8 mouse cellular contexts compared by ENCODE assay signal in genomic region chr19:61141299-61141698, GRCm38 (mm10). TPM values are rescaled to one million over a fixed set of nuclear protein-coding genes. Genes with fewer than 3 reads are reported as not detected.
DNase-seq lines count a peak whose midpoint lies in the region; ATAC-seq and TF ChIP-seq lines count a peak whose summit lies in the region.

No protein-coding gene starts in this region.

- no peak for ATAC-seq in embryonic facial prominence, embryonic 11.5 days (replicated peaks; ENCODE audit: insufficient number of reproducible peaks, low FRiP score, low TSS enrichment, low read depth)
- ATAC-seq in intestine, embryonic 14.5 days (replicated peaks; ENCODE audit: low FRiP score, low TSS enrichment, low read depth), result no peak
- no peak for ATAC-seq in midbrain, postnatal 0 days (ENCODE audit: low FRiP score)

- no peak for TF ChIP-seq POLR2A in kidney, adult 2 months (IDR thresholded peaks at IDR 0.05; ENCODE audit: low read depth, low read length)

- no peaks in the 10 kb centered on the region for H3K27me3 ChIP-seq in kidney, adult 2 months (replicated peaks; ENCODE audit: control insufficient read depth, insufficient read depth, low read length)
- H3K27me3 ChIP-seq in embryonic facial prominence, embryonic 11.5 days (ENCODE audit: control insufficient read depth, insufficient read depth, low read length), result no peaks in the 10 kb centered on the region
- no peaks in the 10 kb centered on the region for H3K27me3 ChIP-seq in intestine, embryonic 14.5 days (replicated peaks; ENCODE audit: control insufficient read depth, insufficient read depth, low read length)
- H3K27me3 ChIP-seq in midbrain, postnatal 0 days (ENCODE audit: insufficient read depth, low read length), result no peaks in the 10 kb centered on the region

- peaks cover 4% of the 10 kb centered on the region; the same call in 1 of the 2 replicates for H3K4me1 ChIP-seq in kidney, adult 2 months (ENCODE audit: control insufficient read depth, insufficient read depth, low read length)
- no peaks in the 10 kb centered on the region for H3K4me1 ChIP-seq in embryonic facial prominence, embryonic 11.5 days (ENCODE audit: control insufficient read depth, insufficient read depth, low read length)
- peaks cover 10% of the 10 kb centered on the region for H3K4me1 ChIP-seq in intestine, embryonic 14.5 days (replicated peaks; ENCODE audit: control insufficient read depth, insufficient read depth, low read length)
- no peaks in the 10 kb centered on the region for H3K4me1 ChIP-seq in midbrain, postnatal 0 days (ENCODE audit: insufficient read depth, low read length)

- H3K36me3 ChIP-seq in kidney, adult 2 months (ENCODE audit: control insufficient read depth, insufficient read depth, low read length), result no peaks in the 10 kb centered on the region
- H3K36me3 ChIP-seq in embryonic facial prominence, embryonic 11.5 days (replicated peaks; ENCODE audit: control insufficient read depth, insufficient read depth, low read depth, low read length), result no peaks in the 10 kb centered on the region
- no peaks in the 10 kb centered on the region for H3K36me3 ChIP-seq in intestine, embryonic 14.5 days (ENCODE audit: control insufficient read depth, insufficient read depth, low read length)
- H3K36me3 ChIP-seq in midbrain, postnatal 0 days (ENCODE audit: insufficient read depth, low read length), result no peaks in the 10 kb centered on the region

- 23% methylated on average over 4 of the region's 4 CpGs for WGBS in kidney, adult 2 months
- WGBS in embryonic facial prominence, embryonic 11.5 days, result 19% methylated on average over 4 of the region's 4 CpGs
- WGBS in intestine, embryonic 14.5 days, result 22% methylated on average over 4 of the region's 4 CpGs
- WGBS in midbrain, postnatal 0 days, result 16% methylated on average over 4 of the region's 4 CpGs

- no peaks in the 10 kb centered on the region for H3K9me3 ChIP-seq in embryonic facial prominence, embryonic 11.5 days (replicated peaks; ENCODE audit: control insufficient read depth, low read length)
- no peaks in the 10 kb centered on the region for H3K9me3 ChIP-seq in intestine, embryonic 14.5 days (ENCODE audit: control insufficient read depth, low read length)
- H3K9me3 ChIP-seq in midbrain, postnatal 0 days (ENCODE audit: low read length), result no peaks in the 10 kb centered on the region

- no peak for TF ChIP-seq CTCF in kidney, adult 2 months (conservative IDR thresholded peaks at IDR 0.05; ENCODE audit: insufficient read depth, insufficient read length, low read depth, low read length)
- TF ChIP-seq CTCF in midbrain, postnatal 0 days (IDR thresholded peaks at IDR 0.05), result no peak

- no peak overlapping the region for H3K27ac ChIP-seq in kidney, adult 2 months (ENCODE audit: insufficient read depth, low read depth, low read length)
- H3K27ac ChIP-seq in embryonic facial prominence, embryonic 11.5 days (replicated peaks; ENCODE audit: low read depth, low read length), result no peak overlapping the region
- H3K27ac ChIP-seq in intestine, embryonic 14.5 days (ENCODE audit: low read depth), result no peak overlapping the region
- H3K27ac ChIP-seq in midbrain, postnatal 0 days (ENCODE audit: low read depth, low read length), result no peak overlapping the region

- peak overlapping the region; percentile 53 for H3K4me2 ChIP-seq in embryonic facial prominence, embryonic 11.5 days (ENCODE audit: low read depth, low read length)
- peak overlapping the region; percentile 76 for H3K4me2 ChIP-seq in intestine, embryonic 14.5 days (ENCODE audit: low read length)
- peak overlapping the region; percentile 64 for H3K4me2 ChIP-seq in midbrain, postnatal 0 days (ENCODE audit: low read depth, low read length, poor library complexity, severe bottlenecking)

- no peak overlapping the region for H3K4me3 ChIP-seq in kidney, adult 2 months (ENCODE audit: insufficient read depth, low read depth, low read length)
- H3K4me3 ChIP-seq in embryonic facial prominence, embryonic 11.5 days (ENCODE audit: low read depth, low read length), result peak overlapping the region; percentile 71
- peak overlapping the region; percentile 92; the same call in 1 of the 2 replicates for H3K4me3 ChIP-seq in intestine, embryonic 14.5 days (ENCODE audit: low read depth, low read length)
- peak overlapping the region; percentile 76 for H3K4me3 ChIP-seq in midbrain, postnatal 0 days (ENCODE audit: low read depth, low read length)

- peak; percentile 20 for DNase-seq in kidney, adult 2 months
- no peak for DNase-seq in kidney, postnatal 36 days
- no peak for DNase-seq in embryonic facial prominence, embryonic 11.5 days (ENCODE audit: low spot score)
- DNase-seq in intestine, embryonic 14.5 days (ENCODE audit: low spot score), result no peak
- DNase-seq in midbrain, postnatal 0 days (ENCODE audit: low spot score), result no peak
- DNase-seq in adrenal gland, postnatal 25 days, result no peak
- no peak for DNase-seq in right cerebral cortex, postnatal 36 days (ENCODE audit: low spot score in 2 of 2)
- DNase-seq in spleen, postnatal 36 days (ENCODE audit: low spot score in 2 of 2), result no peak

- H3K9ac ChIP-seq in embryonic facial prominence, embryonic 11.5 days (replicated peaks; ENCODE audit: low read length), result peak overlapping the region; percentile 72
- H3K9ac ChIP-seq in intestine, embryonic 14.5 days (ENCODE audit: low read length), result peak overlapping the region; percentile 73
- H3K9ac ChIP-seq in midbrain, postnatal 0 days (replicated peaks; ENCODE audit: low read length, poor library complexity, severe bottlenecking), result peak overlapping the region; percentile 68

RNA-seq across cellular contexts. Expression of gene Zfp950, which starts 0.7 kb away (rescaled TPM):
- polyA plus RNA-seq in kidney, adult 2 months (2012; rRNA removed), result 4.3 and 5.1 TPM in 2 replicates
- polyA plus RNA-seq in embryonic facial prominence, embryonic 11.5 days (2014; fragmentation: Nextera tagmentation; extraction: Ambion mirVana), result 28.6 and 29.8 TPM in 2 replicates
- 43.1 and 43.5 TPM in 2 replicates for polyA plus RNA-seq in intestine, embryonic 14.5 days (2014; fragmentation: Nextera tagmentation; extraction: Ambion mirVana)
- total RNA-seq in midbrain, postnatal 0 days (2014; rRNA removed), result 16.5 and 21.8 TPM in 2 replicates
- 29.3 and 35.7 TPM in 2 replicates for polyA plus RNA-seq in midbrain, postnatal 0 days (2015; fragmentation: Nextera tagmentation; extraction: Ambion mirVana)
- total RNA-seq in adrenal gland, postnatal 25 days (2021), result 42.2 and 50.5 TPM in 2 replicates

RNA-seq across cellular contexts. Expression of gene Gm7102, which starts 34.8 kb away (rescaled TPM):
- polyA plus RNA-seq in kidney, adult 2 months (2012; rRNA removed), result 0.05 TPM in 1 of 2 replicates, not detected in the other
- 0.56 TPM in 1 of 2 replicates, not detected in the other for polyA plus RNA-seq in embryonic facial prominence, embryonic 11.5 days (2014; fragmentation: Nextera tagmentation; extraction: Ambion mirVana)
- polyA plus RNA-seq in intestine, embryonic 14.5 days (2014; fragmentation: Nextera tagmentation; extraction: Ambion mirVana), result 0.24 and 0.40 TPM in 2 replicates
- 0.28 and 1.2 TPM in 2 replicates for total RNA-seq in midbrain, postnatal 0 days (2014; rRNA removed)
- 0.11 and 0.14 TPM in 2 replicates for polyA plus RNA-seq in midbrain, postnatal 0 days (2015; fragmentation: Nextera tagmentation; extraction: Ambion mirVana)
- total RNA-seq in adrenal gland, postnatal 25 days (2021), result 0.33 TPM in 1 of 2 replicates, not detected in the other

RNA-seq across cellular contexts. Expression of gene Gm6020, which starts 42.4 kb away (rescaled TPM):
- polyA plus RNA-seq in kidney, adult 2 months (2012; rRNA removed), result not detected in 2 replicates
- polyA plus RNA-seq in embryonic facial prominence, embryonic 11.5 days (2014; fragmentation: Nextera tagmentation; extraction: Ambion mirVana), result not detected in 2 replicates
- not detected in 2 replicates for polyA plus RNA-seq in intestine, embryonic 14.5 days (2014; fragmentation: Nextera tagmentation; extraction: Ambion mirVana)
- total RNA-seq in midbrain, postnatal 0 days (2014; rRNA removed), result not detected in 2 replicates
- not detected in 2 replicates for polyA plus RNA-seq in midbrain, postnatal 0 days (2015; fragmentation: Nextera tagmentation; extraction: Ambion mirVana)
- not detected in 2 replicates for total RNA-seq in adrenal gland, postnatal 25 days (2021)
